Mouse (Mus musculus) liver, embryonic 14.5 days (tissue): ENCODE results near the gene Glrx5.

Source experiments
- CTCF ChIP-seq: IDR thresholded peaks from 2 replicates; pipeline ENCODE4 v1.5.1; 2016; ENCODE audit warnings: antibody characterized with exemption, low read depth, control low read depth
- EP300 ChIP-seq: IDR thresholded peaks from 2 replicates; pipeline ENCODE4 v1.6.1; 2016; ENCODE audit warnings: antibody characterized with exemption, low read depth

DNA sequence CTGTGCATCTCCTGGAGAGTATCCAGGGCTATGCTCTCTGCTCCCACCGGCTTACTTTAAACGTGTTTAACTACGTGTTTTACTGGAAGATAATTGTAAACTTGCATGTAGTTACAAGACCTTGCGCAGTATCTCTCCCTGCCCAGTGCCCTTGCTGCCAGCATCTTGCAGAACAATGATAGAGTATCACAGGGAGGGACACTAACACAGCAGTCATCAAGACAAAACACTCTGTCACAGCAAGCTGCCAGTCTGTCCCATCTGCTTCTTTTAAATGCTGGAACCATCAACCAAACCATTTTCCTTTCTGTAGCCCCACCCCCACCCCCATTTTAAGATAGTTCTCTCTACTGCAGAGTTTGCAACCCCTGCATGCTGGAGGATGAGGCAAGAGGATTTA lies 16.3 kb upstream of the Glrx5 start:
- TF ChIP-seq CTCF (no peak), EP300 (peak; percentile 93)
